Mouse (Mus musculus): ENCODE measurements around the gene Galnt12.

Gene Galnt12

GRCm38 (mm10) chr4:47093647-47094046, 1.9 kb downstream of the Galnt12 start:
- DNase-seq (ENCODE audit: low read depth in 2 of 2, low spot score in 2 of 2) = no peak

- DNase-seq (ENCODE audit: low read depth in 2 of 2, low spot score in 2 of 2) = no peak
Measured at GRCm38 (mm10) chr4:47103561-47103960, 11.9 kb downstream of the Galnt12 start.

GRCm38 (mm10) chr4:47111885-47112284, 20.2 kb downstream of the Galnt12 start:
- no peak for DNase-seq (ENCODE audit: low read depth in 2 of 2, low spot score in 2 of 2)

GRCm38 (mm10) chr4:47112560-47112959, 20.9 kb downstream of the Galnt12 start:
- DNase-seq (ENCODE audit: low read depth in 2 of 2, low spot score in 2 of 2) = no peak

GRCm38 (mm10) chr4:47122051-47122706, 30.5 kb downstream of the Galnt12 start:
- DNase-seq (ENCODE audit: low read depth in 2 of 2, low spot score in 2 of 2) = peak; percentile 10 to 12

GRCm38 (mm10) chr4:47124140-47124711, 32.5 kb downstream of the Galnt12 start:
- DNase-seq (ENCODE audit: low read depth in 2 of 2, low spot score in 2 of 2) = no peak

- no peak for DNase-seq (ENCODE audit: low read depth in 2 of 2, low spot score in 2 of 2)
Measured at GRCm38 (mm10) chr4:47128515-47128914, 36.8 kb downstream of the Galnt12 start.

GRCm38 (mm10) chr4:47129572-47129971, 37.9 kb downstream of the Galnt12 start:
- DNase-seq (ENCODE audit: low read depth in 2 of 2, low spot score in 2 of 2) = no peak

- DNase-seq (ENCODE audit: low read depth in 2 of 2, low spot score in 2 of 2) = no peak
Measured at GRCm38 (mm10) chr4:47130111-47131050, 38.7 kb downstream of the Galnt12 start.

GRCm38 (mm10) chr4:47131931-47132330, 40.2 kb downstream of the Galnt12 start:
- no peak for DNase-seq (ENCODE audit: low read depth in 2 of 2, low spot score in 2 of 2)

GRCm38 (mm10) chr4:47132413-47132812, 40.7 kb downstream of the Galnt12 start:
- DNase-seq (ENCODE audit: low read depth in 2 of 2, low spot score in 2 of 2) = no peak

GRCm38 (mm10) chr4:47136699-47137101, 45.0 kb downstream of the Galnt12 start:
- no peak for DNase-seq (ENCODE audit: low read depth in 2 of 2, low spot score in 2 of 2)

GRCm38 (mm10) chr4:47137479-47137878, 45.8 kb downstream of the Galnt12 start:
- no peak for DNase-seq (ENCODE audit: low read depth in 2 of 2, low spot score in 2 of 2)

- no peak for DNase-seq (ENCODE audit: low read depth in 2 of 2, low spot score in 2 of 2)
Measured at GRCm38 (mm10) chr4:47138411-47138810, 46.7 kb downstream of the Galnt12 start.

- no peak for DNase-seq (ENCODE audit: low read depth in 2 of 2, low spot score in 2 of 2)
Measured at GRCm38 (mm10) chr4:47138967-47139777, 47.5 kb downstream of the Galnt12 start.

- DNase-seq (ENCODE audit: low read depth in 2 of 2, low spot score in 2 of 2) = no peak
Measured at GRCm38 (mm10) chr4:47140301-47140700, 48.6 kb downstream of the Galnt12 start.

- DNase-seq (ENCODE audit: low read depth in 2 of 2, low spot score in 2 of 2) = no peak
Measured at GRCm38 (mm10) chr4:47141444-47142154, 49.9 kb downstream of the Galnt12 start.

GRCm38 (mm10) chr4:47143849-47144248, 52.1 kb downstream of the Galnt12 start:
- DNase-seq (ENCODE audit: low read depth in 2 of 2, low spot score in 2 of 2) = no peak

- no peak for DNase-seq (ENCODE audit: low read depth in 2 of 2, low spot score in 2 of 2)
Measured at GRCm38 (mm10) chr4:47145341-47145740, 53.6 kb downstream of the Galnt12 start.

- no peak for DNase-seq (ENCODE audit: low read depth in 2 of 2, low spot score in 2 of 2)
Measured at GRCm38 (mm10) chr4:47146561-47146960, 54.9 kb downstream of the Galnt12 start.
